In genomic region chr2:49450467-49450866, GRCm38 (mm10) we compare ENCODE assay signal across 7 mouse cellular contexts. TPM values are rescaled to one million over a fixed set of nuclear protein-coding genes. Genes with fewer than 3 reads are reported as not detected.
DNase-seq lines count a peak whose midpoint lies in the region; ATAC-seq and TF ChIP-seq lines count a peak whose summit lies in the region.

No protein-coding gene starts in this region.

- H3K36me3 ChIP-seq in lung, embryonic 16.5 days (ENCODE audit: control insufficient read depth, insufficient read depth, low read length) = no peaks in the 10 kb centered on the region
- H3K36me3 ChIP-seq in forebrain, embryonic 10.5 days (replicated peaks) = no peaks in the 10 kb centered on the region
- no peaks in the 10 kb centered on the region for H3K36me3 ChIP-seq in limb, embryonic 12.5 days
- no peaks in the 10 kb centered on the region for H3K36me3 ChIP-seq in small intestine, adult 2 months (ENCODE audit: control insufficient read depth, insufficient read depth, low read length)

- H3K9me3 ChIP-seq in lung, embryonic 16.5 days (ENCODE audit: control insufficient read depth, low read length) = no peaks in the 10 kb centered on the region
- H3K9me3 ChIP-seq in forebrain, embryonic 10.5 days = no peaks in the 10 kb centered on the region
- H3K9me3 ChIP-seq in limb, embryonic 12.5 days = no peaks in the 10 kb centered on the region

- peak overlapping the region; percentile 96 for H3K4me3 ChIP-seq in lung, embryonic 16.5 days (ENCODE audit: low read length)
- peak overlapping the region; percentile 97 for H3K4me3 ChIP-seq in forebrain, embryonic 10.5 days
- peak overlapping the region; percentile 94 for H3K4me3 ChIP-seq in limb, embryonic 12.5 days (replicated peaks)
- peak overlapping the region; percentile 89 for H3K4me3 ChIP-seq in small intestine, adult 2 months (ENCODE audit: low read depth, low read length)

- no peak for ATAC-seq in lung, embryonic 16.5 days (ENCODE audit: low read depth)
- no peak for ATAC-seq in limb, embryonic 12.5 days (ENCODE audit: insufficient number of reproducible peaks, insufficient read depth, low FRiP score, low TSS enrichment, low read depth)
- ATAC-seq in inflammation-experienced regulatory T-cells, adult 6 months = no peak

- peaks cover 2% of the 10 kb centered on the region; the same call in 1 of the 2 replicates for H3K4me1 ChIP-seq in lung, embryonic 16.5 days (replicated peaks; ENCODE audit: control insufficient read depth, insufficient read depth, low read length)
- H3K4me1 ChIP-seq in forebrain, embryonic 10.5 days = peaks cover 56% of the 10 kb centered on the region
- peaks cover 17% of the 10 kb centered on the region for H3K4me1 ChIP-seq in limb, embryonic 12.5 days (replicated peaks)
- H3K4me1 ChIP-seq in small intestine, adult 2 months (ENCODE audit: control insufficient read depth, insufficient read depth, insufficient read length, low read length) = 0 out of 2 replicates have a peak, but pooled peaks cover 1% of the 10 kb centered on the region

- no peak for TF ChIP-seq CTCF in small intestine, adult 2 months (IDR thresholded peaks at IDR 0.05; ENCODE audit: extremely low read depth, insufficient read length, insufficient replicate concordance, low read depth, low read length)

- H3K9ac ChIP-seq in lung, embryonic 16.5 days (ENCODE audit: low read length) = peak overlapping the region; percentile 99
- H3K9ac ChIP-seq in limb, embryonic 12.5 days (replicated peaks) = peak overlapping the region; percentile 97; the same call in 1 of the 2 replicates

- H3K27me3 ChIP-seq in lung, embryonic 16.5 days (ENCODE audit: control insufficient read depth, insufficient read depth, low read depth, low read length) = no peaks in the 10 kb centered on the region
- H3K27me3 ChIP-seq in forebrain, embryonic 10.5 days (ENCODE audit: poor library complexity, severe bottlenecking) = peaks cover 3% of the 10 kb centered on the region
- H3K27me3 ChIP-seq in limb, embryonic 12.5 days = no peaks in the 10 kb centered on the region
- H3K27me3 ChIP-seq in small intestine, adult 2 months (ENCODE audit: control insufficient read depth, insufficient read depth, low read length) = no peaks in the 10 kb centered on the region

- 19% methylated on average over 4 of the region's 4 CpGs for WGBS in lung, embryonic 16.5 days
- WGBS in forebrain, embryonic 10.5 days = 20% methylated on average over 4 of the region's 4 CpGs
- WGBS in limb, embryonic 12.5 days = 5% methylated on average over 4 of the region's 4 CpGs
- 4% methylated on average over 4 of the region's 4 CpGs for WGBS in small intestine, adult 2 months

- TF ChIP-seq POLR2A in small intestine, adult 2 months (IDR thresholded peaks at IDR 0.05; ENCODE audit: low read depth, low read length) = no peak

- H3K27ac ChIP-seq in lung, embryonic 16.5 days (ENCODE audit: low read length) = peak overlapping the region; percentile 99
- H3K27ac ChIP-seq in forebrain, embryonic 10.5 days = peak overlapping the region; percentile 100
- H3K27ac ChIP-seq in limb, embryonic 12.5 days = no peak overlapping the region
- 0 out of 2 replicates have a peak overlapping the region, but pooled peaks have one; percentile 63 for H3K27ac ChIP-seq in small intestine, adult 2 months (ENCODE audit: insufficient read depth, low read depth, low read length)

- no peak for DNase-seq in lung, postnatal 10 days
- no peak for DNase-seq in forebrain, embryonic 10.5 days (ENCODE audit: extremely low spot score, low spot score)
- no peak for DNase-seq in layer of hippocampus, postnatal 36 days

- peak overlapping the region; percentile 75 for H3K4me2 ChIP-seq in lung, embryonic 16.5 days (ENCODE audit: low read depth, low read length)
- peak overlapping the region; percentile 77 for H3K4me2 ChIP-seq in limb, embryonic 12.5 days

RNA-seq across cellular contexts. Expression of gene Epc2, which starts 0.8 kb away (rescaled TPM):
- 5.9 and 6.8 TPM in 2 replicates for polyA plus RNA-seq in lung, embryonic 16.5 days (2015; fragmentation: Nextera tagmentation; extraction: Ambion mirVana)
- polyA plus RNA-seq in forebrain, embryonic 10.5 days (2016; fragmentation: Nextera tagmentation; extraction: Ambion mirVana) = 6.5 and 8.6 TPM in 2 replicates
- polyA plus RNA-seq in limb, embryonic 12.5 days (2016; fragmentation: Nextera tagmentation; extraction: Ambion mirVana) = 8.6 and 10.8 TPM in 2 replicates
- polyA plus RNA-seq in small intestine, adult 2 months (2012; rRNA removed) = 1.5 and 3.9 TPM in 2 replicates
- polyA plus RNA-seq in inflammation-experienced regulatory T-cells, adult 6 months (2017; shearing (Covaris generic)) = 10 to 100 TPM in 1 of 3 experiments, 1 to 10 TPM in 2; 6.4 to 11.9 (median 8.4) TPM
- 10 to 100 TPM; 51.8 to 53.9 TPM for total RNA-seq in layer of hippocampus, postnatal 36 days (2021)
